Mouse (Mus musculus): ENCODE measurements around the gene Noct.

- TF ChIP-seq CTCF (conservative IDR thresholded peaks at IDR 0.05; ENCODE audit: low read length), result no peak
- no peak for TF ChIP-seq NANOG (IDR thresholded peaks at IDR 0.05; ENCODE audit: borderline replicate concordance, low read length)
- no peak for TF ChIP-seq POU5F1 (IDR thresholded peaks at IDR 0.05; ENCODE audit: borderline replicate concordance, low read length)
Measured at GRCm38 (mm10) chr3:51228821-51229205, 4.6 kb downstream of the Noct start.
